ENCODE assay signal across 12 mouse cellular contexts in genomic region chr2:65113191-65113590, GRCm38 (mm10).
"Had no signal": no experiment of that assay in that cellular context is flagged by ENCODE, and none has a peak within 500 bp of the region (broad histone marks: within the 10 kb centered on the region; RNA-seq: fewer than 3 reads in every experiment).

No protein-coding gene starts in this region.

- H3K27ac ChIP-seq: intestine, embryonic 15.5 days; limb, embryonic 13.5 days; liver, embryonic 14.5 days; lung, embryonic 15.5 days; midbrain, embryonic 10.5 days had no signal

- H3K36me3 ChIP-seq: limb, embryonic 13.5 days; lung, embryonic 15.5 days; midbrain, embryonic 10.5 days had no signal

- H3K27me3 ChIP-seq: intestine, embryonic 15.5 days; limb, embryonic 13.5 days; lung, embryonic 15.5 days had no signal

- DNase-seq: kidney, adult 8-10 months; kidney, postnatal 10 days; kidney, postnatal 4 days; left cerebral cortex, postnatal 4 days; right cerebral cortex, postnatal 25 days; thymus, postnatal 36 days had no signal

- H3K4me3 ChIP-seq: intestine, embryonic 15.5 days; limb, embryonic 13.5 days; lung, embryonic 15.5 days; midbrain, embryonic 10.5 days had no signal

- H3K9ac ChIP-seq: intestine, embryonic 15.5 days; limb, embryonic 13.5 days; liver, embryonic 14.5 days; lung, embryonic 15.5 days had no signal

- ATAC-seq: intestine, embryonic 15.5 days; midbrain, embryonic 16.5 days had no signal

- H3K4me1 ChIP-seq: intestine, embryonic 15.5 days; limb, embryonic 13.5 days; midbrain, embryonic 10.5 days had no signal

- H3K9me3 ChIP-seq: intestine, embryonic 15.5 days; limb, embryonic 13.5 days; lung, embryonic 15.5 days; midbrain, embryonic 10.5 days had no signal

- H3K4me2 ChIP-seq: intestine, embryonic 15.5 days; limb, embryonic 13.5 days; lung, embryonic 15.5 days had no signal
